ENCODE assay signal across 11 mouse cellular contexts in genomic region chr8:117322715-117323310, GRCm38 (mm10).
DNase-seq lines count a peak whose midpoint lies in the region; ATAC-seq lines count a peak whose summit lies in the region.
"Had no signal": no experiment of that assay in that cellular context is flagged by ENCODE, and none has a peak within 500 bp of the region (broad histone marks: within the 10 kb centered on the region; RNA-seq: fewer than 3 reads in every experiment).

No protein-coding gene starts in this region.

- 58% methylated on average over 8 of the region's 8 CpGs for WGBS in forebrain, embryonic 14.5 days
- WGBS in liver, embryonic 11.5 days, result 35% methylated on average over 8 of the region's 8 CpGs
- 55% methylated on average over 8 of the region's 8 CpGs for whole genome bisulfite sequencing in neural tube, embryonic 12.5 days

- no peaks in the 10 kb centered on the region for H3K27me3 ChIP-seq in forebrain, embryonic 14.5 days (replicated peaks; ENCODE audit: control insufficient read depth, insufficient read depth, low read length)
- no peaks in the 10 kb centered on the region for H3K27me3 ChIP-seq in liver, embryonic 11.5 days (replicated peaks; ENCODE audit: control insufficient read depth, insufficient read depth, low read length)
- H3K27me3 ChIP-seq in neural tube, embryonic 12.5 days (replicated peaks), result no peaks in the 10 kb centered on the region
- H3K27me3 ChIP-seq: embryonic facial prominence, embryonic 15.5 days; limb, embryonic 13.5 days had no signal

- H3K4me1 ChIP-seq in forebrain, embryonic 14.5 days (ENCODE audit: control insufficient read depth, insufficient read depth, low read length), result peaks cover 23% of the 10 kb centered on the region
- peaks cover 28% of the 10 kb centered on the region for H3K4me1 ChIP-seq in liver, embryonic 11.5 days (replicated peaks; ENCODE audit: control insufficient read depth, insufficient read depth, low read length)
- H3K4me1 ChIP-seq in neural tube, embryonic 12.5 days, result peaks cover 59% of the 10 kb centered on the region

- ATAC-seq in forebrain, embryonic 14.5 days, result peak; percentile 9; the same call in 1 of the 2 replicates
- ATAC-seq in liver, embryonic 11.5 days (replicated peaks; ENCODE audit: low FRiP score), result peak; percentile 32
- ATAC-seq in neural tube, embryonic 12.5 days (ENCODE audit: low FRiP score, low read depth), result peak; percentile 54; the same call in 1 of the 2 replicates

- peak overlapping the region; percentile 86 for H3K27ac ChIP-seq in forebrain, embryonic 14.5 days (ENCODE audit: low read depth, low read length)
- H3K27ac ChIP-seq in liver, embryonic 11.5 days (ENCODE audit: low read depth, low read length), result no peak overlapping the region; the same call in 1 of the 2 replicates
- H3K27ac ChIP-seq in neural tube, embryonic 12.5 days, result peak overlapping the region; percentile 50; the same call in 1 of the 2 replicates
- H3K27ac ChIP-seq: embryonic facial prominence, embryonic 15.5 days had no signal

- peak; percentile 32 for DNase-seq in left cerebral cortex, postnatal 4 days
- DNase-seq in left cerebral cortex, postnatal 10 days (ENCODE audit: extremely low spot score in 1 of 2, low spot score in 2 of 2), result no peak
- no peak for DNase-seq in forebrain, embryonic 14.5 days (ENCODE audit: low spot score)
- no peak for DNase-seq in liver, embryonic 11.5 days (ENCODE audit: low spot score)
- no peak for DNase-seq in spleen, adult 18-20 months
- DNase-seq in gastrocnemius, adult 8-10 months (ENCODE audit: low spot score in 2 of 2), result no peak
- DNase-seq in frontal cortex, postnatal 14 days (ENCODE audit: low spot score in 2 of 2), result no peak
- DNase-seq: kidney, adult 8-10 months had no signal

- no peaks in the 10 kb centered on the region for H3K9me3 ChIP-seq in forebrain, embryonic 14.5 days (replicated peaks; ENCODE audit: control insufficient read depth, low read length)
- no peaks in the 10 kb centered on the region for H3K9me3 ChIP-seq in liver, embryonic 11.5 days (ENCODE audit: control insufficient read depth, low read length)
- no peaks in the 10 kb centered on the region for H3K9me3 ChIP-seq in neural tube, embryonic 12.5 days
- H3K9me3 ChIP-seq: embryonic facial prominence, embryonic 15.5 days; limb, embryonic 13.5 days had no signal

- H3K36me3 ChIP-seq in forebrain, embryonic 14.5 days (ENCODE audit: control insufficient read depth, insufficient read depth, low read length), result no peaks in the 10 kb centered on the region
- no peaks in the 10 kb centered on the region; the same call in 1 of the 2 replicates for H3K36me3 ChIP-seq in liver, embryonic 11.5 days (ENCODE audit: control insufficient read depth, insufficient read depth, low read length)
- H3K36me3 ChIP-seq in neural tube, embryonic 12.5 days, result no peaks in the 10 kb centered on the region
- H3K36me3 ChIP-seq: limb, embryonic 13.5 days had no signal

- intact Hi-C loops in left cerebral cortex, postnatal 4 days (cut with DNase I), result no loop called here
- intact Hi-C loops in left cerebral cortex, postnatal 10 days (cut with DNase I), result loop anchor here (5.0 kb wide), 1 partner anchor 49 kb away; no protein-coding TSS in a partner anchor

- H3K4me2 ChIP-seq in forebrain, embryonic 14.5 days (ENCODE audit: low read length), result peak overlapping the region; percentile 28; the same call in 1 of the 2 replicates
- peak overlapping the region; percentile 12 for H3K4me2 ChIP-seq in liver, embryonic 11.5 days
- H3K4me2 ChIP-seq in neural tube, embryonic 12.5 days (replicated peaks), result peak overlapping the region; percentile 41; the same call in 1 of the 2 replicates
- H3K4me2 ChIP-seq: embryonic facial prominence, embryonic 15.5 days; limb, embryonic 13.5 days had no signal

- H3K9ac ChIP-seq in forebrain, embryonic 14.5 days (ENCODE audit: low read length), result peak overlapping the region; percentile 25; the same call in 1 of the 2 replicates
- no peak overlapping the region for H3K9ac ChIP-seq in liver, embryonic 11.5 days (ENCODE audit: low read depth, low read length)
- no peak overlapping the region; the same call in 1 of the 2 replicates for H3K9ac ChIP-seq in neural tube, embryonic 12.5 days
- H3K9ac ChIP-seq: embryonic facial prominence, embryonic 15.5 days; limb, embryonic 13.5 days had no signal

- no peak overlapping the region for H3K4me3 ChIP-seq in forebrain, embryonic 14.5 days (ENCODE audit: low read depth, low read length)
- H3K4me3 ChIP-seq in liver, embryonic 11.5 days (ENCODE audit: low read depth, low read length), result no peak overlapping the region
- no peak overlapping the region for H3K4me3 ChIP-seq in neural tube, embryonic 12.5 days
- H3K4me3 ChIP-seq: embryonic facial prominence, embryonic 15.5 days; limb, embryonic 13.5 days had no signal
